Mouse (Mus musculus) myocyte (in vitro differentiated cells): ENCODE results near the gene Kcnk7. TPM values are rescaled to one million over a fixed set of nuclear protein-coding genes. Genes with fewer than 3 reads are reported as not detected.

Experiments
- H3K27me3 ChIP-seq: one replicate; pipeline ENCODE4 v1.6.1; 2011; ENCODE audit not compliant: control insufficient read depth, insufficient read depth, insufficient read length
- H3K36me3 ChIP-seq: one replicate; pipeline ENCODE4 v1.6.1; 2011; ENCODE audit not compliant: control insufficient read depth, insufficient read depth
- H3K4me2 ChIP-seq: one replicate; pipeline ENCODE4 v1.6.1; 2011; ENCODE audit warnings: low read depth, control low read depth
- H3K4me3 ChIP-seq: one replicate; pipeline ENCODE4 v1.5.1; 2011; ENCODE audit warnings: mild to moderate bottlenecking, control low read depth, moderate library complexity
- H3K79me2 ChIP-seq: one replicate; pipeline ENCODE4 v1.6.1; 2011; ENCODE audit not compliant: control insufficient read depth, insufficient read depth
- H3ac ChIP-seq: one replicate; pipeline ENCODE4 v1.6.1; 2011; ENCODE audit not compliant: control insufficient read depth, insufficient read length
- CEBPB ChIP-seq: IDR thresholded peaks from 2 replicates; pipeline ENCODE4 v1.6.1; 2011; ENCODE audit warnings: mild to moderate bottlenecking, moderate library complexity; ENCODE audit not compliant: poor library complexity, insufficient read depth, severe bottlenecking
- E2F4 ChIP-seq: IDR thresholded peaks from one replicate; pipeline ENCODE4 v1.6.1; 2011; ENCODE audit warnings: mild to moderate bottlenecking, control low read depth, moderate library complexity; ENCODE audit not compliant: insufficient read depth
- MAX ChIP-seq: IDR thresholded peaks from one replicate; pipeline ENCODE4 v1.6.1; 2011; ENCODE audit warnings: low read depth, mild to moderate bottlenecking, control low read depth
- MYOD1 ChIP-seq, 3 experiments: IDR thresholded peaks; one replicate each; pipeline ENCODE4 v1.6.1; 2011; ENCODE audit warnings: control low read depth in 2 of 3, low read depth in 2 of 3, mild to moderate bottlenecking in 2 of 3, moderate library complexity in 1 of 3; ENCODE audit not compliant: insufficient read length in 2 of 3, control insufficient read depth in 1 of 3
- MYOG ChIP-seq, 3 experiments: IDR thresholded peaks; one replicate each; pipeline ENCODE4 v1.6.1; 2011; ENCODE audit warnings: control low read depth in 2 of 3, low read depth in 2 of 3, mild to moderate bottlenecking in 2 of 3; ENCODE audit not compliant: insufficient read length in 2 of 3, control insufficient read depth in 1 of 3, insufficient read depth in 1 of 3
- POLR2A ChIP-seq: IDR thresholded peaks from one replicate; pipeline ENCODE4 v1.6.1; 2011; ENCODE audit warnings: low read depth, mild to moderate bottlenecking, control low read depth, moderate library complexity; ENCODE audit not compliant: insufficient read length
- POLR2AphosphoS2 ChIP-seq: IDR thresholded peaks from one replicate; pipeline ENCODE4 v1.6.1; 2011; ENCODE audit warnings: low read depth, control low read depth; ENCODE audit not compliant: insufficient read length
- REST ChIP-seq: IDR thresholded peaks from one replicate; pipeline ENCODE4 v1.6.1; 2011; ENCODE audit warnings: mild to moderate bottlenecking, control low read depth, moderate library complexity; ENCODE audit not compliant: insufficient read depth, insufficient read length
- SRF ChIP-seq: IDR thresholded peaks from one replicate; pipeline ENCODE4 v1.6.1; 2011; ENCODE audit warnings: low read depth; ENCODE audit not compliant: control insufficient read depth, insufficient read length
- TCF12 ChIP-seq: IDR thresholded peaks from one replicate; pipeline ENCODE4 v1.6.1; 2011; ENCODE audit warnings: mild to moderate bottlenecking, control low read depth; ENCODE audit not compliant: poor library complexity, insufficient read depth, severe bottlenecking
- TCF3 ChIP-seq: IDR thresholded peaks from one replicate; pipeline ENCODE4 v1.6.1; 2011; ENCODE audit warnings: low read depth, control low read depth; ENCODE audit not compliant: insufficient read length
- USF1 ChIP-seq: IDR thresholded peaks from one replicate; pipeline ENCODE4 v1.6.1; 2011; ENCODE audit warnings: low read depth, mild to moderate bottlenecking, control low read depth, moderate library complexity
- polyA plus RNA-seq: library from polyadenylated mRNA; unstranded; fragments of >200 nt; fragmentation: generic; extraction: Trizol; gene quantifications from one replicate; pipeline ENCODE4 v1.2.1, GENCODE M21; 2012; ENCODE audit warnings: missing spikeins

The Kcnk7 gene
- polyA plus RNA-seq, 1 experiment = 0.12 TPM

GRCm38 (mm10) chr19:5692913-5693396 lies 11.2 kb upstream of the Kcnk7 start:
- H3K4me3 ChIP-seq = no peak overlapping the region

GRCm38 (mm10) chr19:5693801-5694200 lies 10.4 kb upstream of the Kcnk7 start:
- Histone ChIP-seq H3K79me2 (peaks cover 43% of the 10 kb centered on the region), H3ac (no peak overlapping the region), H3K4me2 (no peak overlapping the region), H3K27me3 (no peaks in the 10 kb centered on the region), H3K4me3 (no peak overlapping the region), H3K36me3 (peaks cover 17% of the 10 kb centered on the region)
- TF ChIP-seq REST (no peak), POLR2AphosphoS2 (no peak), USF1 (no peak), SRF (no peak), POLR2A (no peak), MYOG (IDR thresholded peaks at IDR 0.05; ENCODE audit: control insufficient read depth in 1 of 3, insufficient read depth in 1 of 3, insufficient read length in 2 of 3, low read depth in 2 of 3) (no peak), E2F4 (no peak), MAX (no peak), CEBPB (no peak), TCF12 (no peak), TCF3 (no peak), MYOD1 (IDR thresholded peaks at IDR 0.05; ENCODE audit: control insufficient read depth in 1 of 3, insufficient read length in 2 of 3, low read depth in 2 of 3) (no peak)

More at GRCm38 (mm10) chr19:5692913-5693396, 11.2 kb upstream of the Kcnk7 start:
- no peak for TF ChIP-seq MAX
- no peak for TF ChIP-seq POLR2AphosphoS2
- TF ChIP-seq TCF3 = no peak
- no peak for TF ChIP-seq USF1
- TF ChIP-seq E2F4 = no peak
- TF ChIP-seq CEBPB = no peak
- TF ChIP-seq TCF12 = no peak
- no peak for TF ChIP-seq MYOD1 (IDR thresholded peaks at IDR 0.05; ENCODE audit: control insufficient read depth in 1 of 3, insufficient read length in 2 of 3, low read depth in 2 of 3)
- no peak for TF ChIP-seq POLR2A
- no peak for TF ChIP-seq MYOG (IDR thresholded peaks at IDR 0.05; ENCODE audit: control insufficient read depth in 1 of 3, insufficient read depth in 1 of 3, insufficient read length in 2 of 3, low read depth in 2 of 3)
- no peak for TF ChIP-seq REST
- no peak for TF ChIP-seq SRF
- Histone ChIP-seq H3K79me2 (peaks cover 43% of the 10 kb centered on the region), H3ac (no peak overlapping the region), H3K36me3 (peaks cover 9% of the 10 kb centered on the region), H3K4me2 (peak overlapping the region; percentile 12), H3K27me3 (no peaks in the 10 kb centered on the region)

- Histone ChIP-seq H3K79me2 (peaks cover 33% of the 10 kb centered on the region), H3ac (no peak overlapping the region), H3K27me3 (no peaks in the 10 kb centered on the region), H3K4me2 (no peak overlapping the region), H3K4me3 (no peak overlapping the region), H3K36me3 (peaks cover 25% of the 10 kb centered on the region)
- TF ChIP-seq MYOG (IDR thresholded peaks at IDR 0.05; ENCODE audit: control insufficient read depth in 1 of 3, insufficient read depth in 1 of 3, insufficient read length in 2 of 3, low read depth in 2 of 3) (no peak), CEBPB (no peak), POLR2A (no peak), MYOD1 (IDR thresholded peaks at IDR 0.05; ENCODE audit: control insufficient read depth in 1 of 3, insufficient read length in 2 of 3, low read depth in 2 of 3) (no peak), MAX (no peak), REST (no peak), E2F4 (no peak), TCF3 (no peak), POLR2AphosphoS2 (no peak), USF1 (no peak), TCF12 (no peak), SRF (no peak)
Observed at GRCm38 (mm10) chr19:5695849-5696462, 8.2 kb upstream of the Kcnk7 start.

GRCm38 (mm10) chr19:5704801-5705571 lies 819 bp downstream of the Kcnk7 start:
- H3K36me3 ChIP-seq = peaks cover 32% of the 10 kb centered on the region
- no peaks in the 10 kb centered on the region for H3K79me2 ChIP-seq
- H3K27me3 ChIP-seq = no peaks in the 10 kb centered on the region
- H3K4me2 ChIP-seq = no peak overlapping the region
- H3ac ChIP-seq = no peak overlapping the region
- no peak overlapping the region for H3K4me3 ChIP-seq
- TF ChIP-seq POLR2AphosphoS2 (peak; percentile 31), USF1 (no peak)
